Mouse (Mus musculus) forebrain, embryonic 16.5 days (tissue): Measurements from ENCODE around the gene Saa2. TPM values are rescaled to one million over a fixed set of nuclear protein-coding genes. Genes with fewer than 3 reads are reported as not detected.
"Not testable (repeated sequence)": the region's sequence is repeated elsewhere in the genome, so short reads cannot be mapped to it uniquely, and the experiment has no call there.

Experiments used
- ATAC-seq: fragments of 200-750 bp; cut with Nextera tagmentation; 2 replicates; pipeline ENCODE4 v1.8.0; 2017; ENCODE audit warnings: mild to moderate bottlenecking, moderate library complexity
- H3K27ac ChIP-seq: fragments of 300-500 bp; sonication (generic); 2 replicates; pipeline ENCODE4 v1.5.1; 2014; ENCODE audit warnings: low read length, control low read depth
- H3K27me3 ChIP-seq: fragments of 300-500 bp; sonication (generic); replicated peaks from 2 replicates; pipeline ENCODE4 v1.6.1; 2014; ENCODE audit warnings: low read length; ENCODE audit not compliant: control insufficient read depth, insufficient read depth
- H3K36me3 ChIP-seq: fragments of 300-500 bp; sonication (generic); 2 replicates; pipeline ENCODE4 v1.6.1; 2014; ENCODE audit not compliant: control insufficient read depth, insufficient read depth
- H3K4me1 ChIP-seq: fragments of 300-500 bp; sonication (generic); replicated peaks from 2 replicates; pipeline ENCODE4 v1.6.1; 2014; ENCODE audit warnings: low read length; ENCODE audit not compliant: control insufficient read depth, insufficient read depth
- H3K4me2 ChIP-seq: fragments of 300-500 bp; sonication (generic); 2 replicates; pipeline ENCODE4 v1.6.1; 2014; ENCODE audit warnings: mild to moderate bottlenecking, low read length, control low read depth
- H3K4me3 ChIP-seq: fragments of 300-500 bp; sonication (generic); replicated peaks from 2 replicates; pipeline ENCODE4 v1.5.1; 2014; ENCODE audit warnings: mild to moderate bottlenecking, low read length, control low read depth
- H3K9ac ChIP-seq: fragments of 300-500 bp; sonication (generic); replicated peaks from 2 replicates; pipeline ENCODE4 v1.6.1; 2014; ENCODE audit warnings: low read depth, low read length, control low read depth
- H3K9me3 ChIP-seq: fragments of 300-500 bp; sonication (generic); 2 replicates; pipeline ENCODE4 v1.6.1; 2016; ENCODE audit warnings: low read length; ENCODE audit not compliant: control insufficient read depth
- WGBS: fragments of 180-500 bp; shearing (Covaris S2); extraction: QIAGEN DNeasy Blood & Tissue Kit; methylation state at CpG from one replicate; pipeline ENCODE4 v1.1.7; 2014; 5-methylcytosine and 5-hydroxymethylcytosine counted together
- polyA plus RNA-seq: library from polyadenylated mRNA; unstranded; fragments of >200 nt; fragmentation: Nextera tagmentation; extraction: Ambion mirVana; gene quantifications from 2 replicates; pipeline ENCODE4 v1.2.1, GENCODE M21; 2015

The Saa2 gene
- polyA plus RNA-seq, 1 experiment from 2014 or later: not detected

DNA sequence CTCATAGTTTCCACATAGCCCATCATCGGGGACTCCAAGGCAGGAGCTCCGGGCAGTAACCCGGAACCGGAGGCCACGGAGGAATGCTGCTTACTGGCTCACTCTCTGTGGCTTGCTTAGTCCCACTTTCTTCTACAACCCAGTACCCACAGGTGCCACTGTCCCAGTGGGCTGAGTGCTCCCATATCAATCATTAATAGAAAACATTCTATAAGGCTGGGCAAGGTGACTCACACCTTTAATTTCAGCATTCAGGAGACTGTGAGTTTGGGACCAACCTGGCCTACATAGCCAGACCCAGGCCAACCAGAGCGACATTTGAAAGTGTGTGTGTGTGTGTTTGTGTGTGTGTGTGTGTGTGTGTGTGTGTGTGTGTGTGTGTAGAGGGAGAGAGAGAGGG lies 28.2 kb upstream of the Saa2 start:
- ATAC-seq: no peak
- no peak overlapping the region for H3K4me3 ChIP-seq
- H3K36me3 ChIP-seq: no peaks in the 10 kb centered on the region
- no peaks in the 10 kb centered on the region for H3K27me3 ChIP-seq
- no peak overlapping the region for H3K27ac ChIP-seq
- no peak overlapping the region for H3K4me2 ChIP-seq
- WGBS: 99% methylated on average over 6 of the region's 6 CpGs
- no peaks in the 10 kb centered on the region for H3K9me3 ChIP-seq
- peaks cover 7% of the 10 kb centered on the region for H3K4me1 ChIP-seq
- no peak overlapping the region for H3K9ac ChIP-seq

DNA sequence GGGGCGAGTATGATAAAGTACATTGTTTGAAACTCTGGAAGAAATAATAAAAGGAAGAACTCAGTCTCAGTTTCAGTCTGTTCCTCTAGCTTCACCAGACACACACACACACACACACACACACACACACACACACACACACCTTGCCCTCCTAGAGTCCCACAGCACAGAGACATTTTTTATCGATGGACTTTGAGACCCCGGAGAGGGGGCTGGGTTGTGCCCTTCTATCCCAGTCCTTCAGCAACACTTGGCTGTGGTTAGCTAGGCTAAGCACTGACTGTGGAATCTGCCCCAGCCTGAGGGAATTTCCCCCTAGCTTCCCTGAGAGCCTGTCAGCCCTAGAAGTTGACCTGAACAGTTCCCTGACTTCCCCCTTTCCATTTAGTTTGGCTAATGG lies 27.7 kb upstream of the Saa2 start:
- Histone ChIP-seq H3K4me1 (peaks cover 3% of the 10 kb centered on the region; the same call in 1 of the 2 replicates), H3K27me3 (no peaks in the 10 kb centered on the region), H3K9ac (no peak overlapping the region), H3K36me3 (no peaks in the 10 kb centered on the region), H3K4me2 (no peak overlapping the region), H3K4me3 (no peak overlapping the region), H3K9me3 (no peaks in the 10 kb centered on the region), H3K27ac (no peak overlapping the region)
- 94% methylated on average over 3 of the region's 3 CpGs for WGBS
- no peak for ATAC-seq

DNA sequence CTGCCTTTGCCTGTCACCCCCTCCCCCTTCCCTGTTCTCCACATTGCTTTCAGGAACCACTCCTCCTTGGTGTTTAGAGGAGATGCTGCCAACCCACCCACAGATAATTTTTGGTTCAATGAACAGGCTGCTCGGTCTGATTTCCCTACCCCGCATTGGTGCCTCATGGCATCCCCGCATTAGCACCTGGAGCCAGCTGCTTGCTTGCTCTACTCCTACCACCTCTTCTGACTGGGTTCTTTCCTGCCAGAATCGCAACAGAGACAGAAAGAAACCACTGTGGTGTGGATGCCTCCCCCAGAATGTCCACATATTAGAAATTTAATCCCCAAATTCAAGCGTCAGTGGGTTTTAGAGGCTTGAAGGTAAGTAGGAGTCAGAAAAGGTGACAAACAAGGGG lies 27.2 kb upstream of the Saa2 start:
- Histone ChIP-seq H3K4me3 (no peak overlapping the region), H3K27ac (no peak overlapping the region), H3K36me3 (no peaks in the 10 kb centered on the region), H3K4me2 (no peak overlapping the region), H3K4me1 (peaks cover 3% of the 10 kb centered on the region; the same call in 1 of the 2 replicates), H3K9ac (no peak overlapping the region), H3K27me3 (no peaks in the 10 kb centered on the region), H3K9me3 (no peaks in the 10 kb centered on the region)
- 66% methylated on average over 5 of the region's 5 CpGs for WGBS
- no peak for ATAC-seq

DNA sequence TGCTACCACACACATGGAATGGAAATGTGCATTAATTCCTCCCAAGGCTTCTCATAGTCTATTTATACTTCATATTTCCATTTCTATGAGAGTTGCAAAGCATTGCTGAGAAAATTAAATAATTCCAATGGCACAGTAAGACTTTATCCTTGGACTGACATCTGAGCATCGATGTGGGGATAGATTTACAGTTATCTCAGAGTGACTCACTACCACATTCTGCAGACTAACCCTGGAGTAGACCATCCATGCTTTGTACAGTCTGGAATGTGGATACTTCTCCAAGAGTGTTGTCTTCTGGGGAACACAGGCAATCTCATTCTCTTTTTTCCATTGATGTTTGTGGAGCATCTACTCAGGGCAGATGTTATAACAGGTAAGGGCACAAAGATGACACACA lies 24.0 kb upstream of the Saa2 start:
- Histone ChIP-seq H3K9me3 (no peaks in the 10 kb centered on the region), H3K4me2 (no peak overlapping the region), H3K27me3 (no peaks in the 10 kb centered on the region), H3K9ac (no peak overlapping the region), H3K36me3 (no peaks in the 10 kb centered on the region), H3K4me1 (no peaks in the 10 kb centered on the region), H3K4me3 (no peak overlapping the region), H3K27ac (no peak overlapping the region)
- no peak for ATAC-seq
- WGBS: 95% methylated on average over 1 of the region's 1 CpGs

DNA sequence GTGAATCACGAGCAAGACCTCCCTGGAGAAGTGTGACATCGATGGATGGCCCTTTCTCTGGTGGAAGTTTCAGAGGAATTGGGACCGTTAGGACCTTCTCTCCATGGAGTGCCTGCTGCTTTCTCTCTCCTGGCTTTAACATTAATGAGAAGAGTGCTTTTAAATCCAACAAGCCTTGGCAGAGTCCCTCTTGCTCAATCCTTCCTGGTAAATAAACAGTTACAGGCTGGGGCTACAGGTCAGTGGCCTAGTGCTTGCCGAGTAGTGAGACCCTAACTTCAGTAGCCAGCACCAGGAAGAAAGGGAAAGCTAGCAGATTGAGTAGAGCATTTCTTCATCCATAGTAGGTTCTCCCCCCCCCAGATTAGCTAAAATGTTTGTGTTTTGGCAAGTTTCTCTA lies 19.1 kb upstream of the Saa2 start, which contains the start of gene Saa4:
Gene Saa4 (minus strand): TSS at position 146 of the 400 bp plus-strand sequence.
- 86% methylated on average over 4 of the region's 4 CpGs for WGBS
- H3K9me3 ChIP-seq: no peaks in the 10 kb centered on the region
- no peak within 1 kb of the TSS for H3K4me3 ChIP-seq
- no peak within 1 kb of the TSS for H3K4me2 ChIP-seq
- ATAC-seq: no peak
- H3K36me3 ChIP-seq: no peaks in the 10 kb centered on the region
- no peaks in the 10 kb centered on the region for H3K27me3 ChIP-seq
- H3K27ac ChIP-seq: no peak within 1 kb of the TSS
- no peak within 1 kb of the TSS for H3K9ac ChIP-seq
- no peaks in the 10 kb centered on the region for H3K4me1 ChIP-seq

DNA sequence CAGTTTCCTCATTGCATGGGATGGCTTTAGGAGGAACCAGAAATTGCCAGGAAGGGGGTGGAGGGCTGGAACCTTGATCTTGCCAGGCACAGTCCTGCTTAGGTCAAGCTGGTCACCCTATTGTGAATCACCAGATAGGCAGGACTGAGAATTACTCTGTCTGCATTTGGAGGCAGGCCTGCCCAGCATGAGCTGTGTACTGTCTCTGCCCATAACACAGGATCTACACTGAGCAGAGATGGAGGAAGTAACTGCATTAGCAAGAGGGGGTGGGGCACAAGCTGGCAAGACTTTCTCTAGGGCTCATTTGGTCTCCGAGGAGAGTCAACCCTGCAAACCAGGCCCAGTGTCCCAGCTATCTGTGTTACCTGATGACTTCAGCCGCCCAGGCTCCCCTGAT lies 16.6 kb upstream of the Saa2 start:
- no peaks in the 10 kb centered on the region for H3K9me3 ChIP-seq

DNA sequence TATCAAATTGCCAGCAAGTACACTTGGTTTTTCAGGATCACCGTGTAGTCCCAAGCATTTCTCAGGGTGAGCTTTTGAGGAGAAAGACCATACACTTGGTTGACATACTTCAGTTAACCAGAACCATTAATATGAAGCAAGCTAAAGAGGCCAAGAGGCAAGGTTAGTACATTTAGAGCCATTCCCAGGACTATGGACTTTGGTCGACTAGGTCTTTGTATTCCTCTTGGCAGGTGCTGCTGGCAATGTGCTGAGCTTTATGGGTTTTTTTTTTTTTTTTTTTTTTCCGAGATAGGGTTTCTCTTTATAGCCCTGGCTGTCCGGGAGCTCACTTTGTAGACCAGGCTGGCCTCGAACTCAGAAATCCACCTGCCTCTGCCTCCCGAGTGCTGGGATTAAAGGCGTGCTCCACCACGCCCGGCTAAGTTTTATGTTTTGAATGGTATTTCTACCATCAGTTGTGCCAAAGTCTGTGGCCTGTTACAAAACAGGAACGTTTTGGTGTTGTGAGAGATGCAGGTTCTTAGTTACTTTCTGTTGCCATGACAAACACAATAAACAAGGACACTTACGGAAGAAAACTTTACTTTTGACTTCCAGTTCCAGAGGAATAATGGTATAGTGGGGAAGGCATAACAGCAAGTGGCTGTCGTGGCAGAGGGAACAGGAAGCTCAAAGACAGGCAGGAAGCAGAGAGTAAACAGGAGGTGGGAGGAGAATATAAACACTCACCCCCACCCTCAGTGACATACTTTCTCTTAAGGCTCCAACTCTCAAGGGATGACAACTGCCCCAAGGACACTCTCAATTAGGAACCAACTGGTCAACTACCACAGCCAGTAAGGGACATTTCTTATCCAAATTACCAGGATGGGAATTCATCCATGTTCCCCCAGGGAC lies 12.8 kb upstream of the Saa2 start:
- no peak for ATAC-seq
- H3K9me3 ChIP-seq: no peaks in the 10 kb centered on the region
- 86% methylated on average over 12 of the region's 12 CpGs for WGBS

More for the DNA sequence above, 16.6 kb upstream of the Saa2 start:
- no peak overlapping the region for H3K4me3 ChIP-seq
- H3K4me2 ChIP-seq: no peak overlapping the region
- WGBS: 87% methylated on average over 2 of the region's 2 CpGs
- no peaks in the 10 kb centered on the region for H3K27me3 ChIP-seq
- no peaks in the 10 kb centered on the region for H3K4me1 ChIP-seq
- no peaks in the 10 kb centered on the region for H3K36me3 ChIP-seq
- H3K9ac ChIP-seq: no peak overlapping the region
- no peak for ATAC-seq
- H3K27ac ChIP-seq: no peak overlapping the region

GRCm38 (mm10) chr7:46740041-46740440 lies 11.5 kb upstream of the Saa2 start:
- 76% methylated on average over 5 of the region's 5 CpGs for WGBS

More for the DNA sequence above, 12.8 kb upstream of the Saa2 start:
- Histone ChIP-seq H3K4me3 (no peak overlapping the region), H3K4me2 (no peak overlapping the region), H3K27ac (no peak overlapping the region), H3K4me1 (no peaks in the 10 kb centered on the region), H3K27me3 (no peaks in the 10 kb centered on the region), H3K36me3 (no peaks in the 10 kb centered on the region), H3K9ac (no peak overlapping the region)

GRCm38 (mm10) chr7:46742880-46743279 lies 8.7 kb upstream of the Saa2 start, which contains the start of gene Saa1:
TSS of gene Saa1 (minus strand) at chr7:46742980.
- WGBS: 81% methylated on average over 3 of the region's 3 CpGs
- H3K27ac ChIP-seq, H3K36me3 ChIP-seq, H3K4me2 ChIP-seq, H3K4me1 ChIP-seq, ATAC-seq, H3K27me3 ChIP-seq, H3K4me3 ChIP-seq, H3K9me3 ChIP-seq, H3K9ac ChIP-seq: not testable (repeated sequence)

More at GRCm38 (mm10) chr7:46740041-46740440, 11.5 kb upstream of the Saa2 start:
- H3K27me3 ChIP-seq, ATAC-seq, H3K4me1 ChIP-seq, H3K27ac ChIP-seq, H3K4me3 ChIP-seq, H3K9ac ChIP-seq, H3K4me2 ChIP-seq, H3K9me3 ChIP-seq, H3K36me3 ChIP-seq: not testable (repeated sequence)
